Mouse (Mus musculus) liver, embryonic 12.5 days (tissue): ENCODE results near the gene Ebi3. TPM values are rescaled to one million over a fixed set of nuclear protein-coding genes. Genes with fewer than 3 reads are reported as not detected.
"Not testable (repeated sequence)": the region's sequence is repeated elsewhere in the genome, so short reads cannot be mapped to it uniquely, and the experiment has no call there.

Experiments
- ATAC-seq: fragments of 200-750 bp; cut with Nextera tagmentation; 2 replicates; pipeline ENCODE4 v1.8.0; 2017; ENCODE audit warnings: moderate number of reproducible peaks, mild to moderate bottlenecking, moderate library complexity
- H3K27ac ChIP-seq: fragments of 300-500 bp; sonication (generic); 2 replicates; pipeline ENCODE4 v1.5.1; 2016; ENCODE audit warnings: mild to moderate bottlenecking
- H3K27me3 ChIP-seq: fragments of 300-500 bp; sonication (generic); replicated peaks from 2 replicates; pipeline ENCODE4 v1.6.1; 2016; ENCODE audit warnings: mild to moderate bottlenecking, moderate library complexity
- H3K36me3 ChIP-seq: fragments of 300-500 bp; sonication (generic); 2 replicates; pipeline ENCODE4 v1.6.1; 2016; ENCODE audit warnings: mild to moderate bottlenecking, moderate library complexity
- H3K4me1 ChIP-seq: fragments of 300-500 bp; sonication (generic); 2 replicates; pipeline ENCODE4 v1.6.1; 2016
- H3K4me2 ChIP-seq: fragments of 300-500 bp; sonication (generic); 2 replicates; pipeline ENCODE4 v1.6.1; 2016; ENCODE audit warnings: mild to moderate bottlenecking, moderate library complexity
- H3K4me3 ChIP-seq: fragments of 300-500 bp; sonication (generic); 2 replicates; pipeline ENCODE4 v1.5.1; 2016; ENCODE audit warnings: mild to moderate bottlenecking, moderate library complexity
- H3K9ac ChIP-seq: fragments of 300-500 bp; sonication (generic); 2 replicates; pipeline ENCODE4 v1.6.1; 2016; ENCODE audit warnings: mild to moderate bottlenecking, moderate library complexity
- H3K9me3 ChIP-seq: fragments of 300-500 bp; sonication (generic); replicated peaks from 2 replicates; pipeline ENCODE4 v1.6.1; 2016; ENCODE audit warnings: mild to moderate bottlenecking, moderate library complexity
- WGBS: fragments of 180-500 bp; shearing (Covaris S2); methylation state at CpG from one replicate; pipeline ENCODE4 v1.1.7; 2016; ENCODE audit not compliant: insufficient replicate concordance; 5-methylcytosine and 5-hydroxymethylcytosine counted together
- polyA plus RNA-seq: library from polyadenylated mRNA; unstranded; fragments of >200 nt; fragmentation: Nextera tagmentation; extraction: Ambion mirVana; gene quantifications from 2 replicates; pipeline ENCODE4 v1.2.1, GENCODE M21; 2016

The Ebi3 gene
- 4.5 and 5.4 TPM in 2 replicates for polyA plus RNA-seq

- Histone ChIP-seq H3K9ac (no peak within 1 kb of the TSS), H3K27ac (no peak within 1 kb of the TSS), H3K9me3 (no peaks in the 10 kb centered on the region), H3K36me3 (no peaks in the 10 kb centered on the region), H3K4me3 (no peak within 1 kb of the TSS), H3K4me2 (peak within 1 kb of the TSS; percentile 5; the same call in 1 of the 2 replicates), H3K27me3 (peaks cover 25% of the 10 kb centered on the region), H3K4me1 (peaks cover 23% of the 10 kb centered on the region)
- no peak for ATAC-seq
- WGBS, result 42% methylated on average over 6 of the region's 6 CpGs
Measured at GRCm38 (mm10) chr17:55952447-55953027, at the start of gene Ebi3. Gene Ebi3, plus strand, starts transcription at chr17:55952640.

- Histone ChIP-seq H3K4me1 (peaks cover 6% of the 10 kb centered on the region; the same call in 1 of the 2 replicates), H3K27ac (no peak overlapping the region), H3K27me3 (no peaks in the 10 kb centered on the region), H3K9me3 (0 out of 2 replicates have a peak, but pooled peaks cover 5% of the 10 kb centered on the region), H3K36me3 (peaks cover 5% of the 10 kb centered on the region), H3K9ac (no peak overlapping the region), H3K4me3 (no peak overlapping the region), H3K4me2 (no peak overlapping the region)
- ATAC-seq, result no peak
- WGBS, result 52% methylated on average over 2 of the region's 2 CpGs
Measured at GRCm38 (mm10) chr17:55903087-55903486, 49.4 kb upstream of the Ebi3 start.

- no peaks in the 10 kb centered on the region for H3K27me3 ChIP-seq
- H3K9me3 ChIP-seq, result no peaks in the 10 kb centered on the region
- no peak overlapping the region for H3K9ac ChIP-seq
- H3K4me2 ChIP-seq, result no peak overlapping the region
- peaks cover 6% of the 10 kb centered on the region; the same call in 1 of the 2 replicates for H3K4me1 ChIP-seq
- H3K36me3 ChIP-seq, result no peaks in the 10 kb centered on the region
- no peak overlapping the region for H3K4me3 ChIP-seq
- WGBS, result 59% methylated on average over 1 of the region's 1 CpGs
- no peak overlapping the region for H3K27ac ChIP-seq
- no peak for ATAC-seq
Measured at GRCm38 (mm10) chr17:55903687-55904086, 48.8 kb upstream of the Ebi3 start.

- Histone ChIP-seq H3K27me3 (no peaks in the 10 kb centered on the region), H3K9ac (no peak overlapping the region), H3K36me3 (no peaks in the 10 kb centered on the region), H3K9me3 (no peaks in the 10 kb centered on the region), H3K4me3 (no peak overlapping the region), H3K4me1 (peaks cover 6% of the 10 kb centered on the region; the same call in 1 of the 2 replicates), H3K4me2 (no peak overlapping the region), H3K27ac (no peak overlapping the region)
- WGBS, result 67% methylated on average over 6 of the region's 6 CpGs
- ATAC-seq, result no peak
Measured at GRCm38 (mm10) chr17:55904131-55904530, 48.3 kb upstream of the Ebi3 start.

GRCm38 (mm10) chr17:55906669-55907068 lies 45.8 kb upstream of the Ebi3 start:
- no peak overlapping the region for H3K4me3 ChIP-seq
- no peak overlapping the region for H3K9ac ChIP-seq
- no peaks in the 10 kb centered on the region for H3K9me3 ChIP-seq
- H3K27me3 ChIP-seq, result no peaks in the 10 kb centered on the region
- no peaks in the 10 kb centered on the region for H3K36me3 ChIP-seq
- no peak overlapping the region for H3K4me2 ChIP-seq
- no peak for ATAC-seq
- no peak overlapping the region for H3K27ac ChIP-seq
- peaks cover 6% of the 10 kb centered on the region; the same call in 1 of the 2 replicates for H3K4me1 ChIP-seq

GRCm38 (mm10) chr17:55931553-55932502 lies 20.6 kb upstream of the Ebi3 start:
- peak overlapping the region; percentile 80 for H3K9ac ChIP-seq
- peak overlapping the region; percentile 70 for H3K4me3 ChIP-seq
- H3K27me3 ChIP-seq, result no peaks in the 10 kb centered on the region
- H3K27ac ChIP-seq, result peak overlapping the region; percentile 94
- H3K4me1 ChIP-seq, result peaks cover 40% of the 10 kb centered on the region
- ATAC-seq, result peak; percentile 86
- H3K4me2 ChIP-seq, result peak overlapping the region; percentile 89
- 1% methylated on average over 33 of the region's 33 CpGs for WGBS
- H3K36me3 ChIP-seq, result peaks cover 25% of the 10 kb centered on the region
- no peaks in the 10 kb centered on the region; the same call in 1 of the 2 replicates for H3K9me3 ChIP-seq

GRCm38 (mm10) chr17:55932635-55933034 lies 19.8 kb upstream of the Ebi3 start:
- H3K36me3 ChIP-seq, result peaks cover 31% of the 10 kb centered on the region
- peak overlapping the region; percentile 89 for H3K4me2 ChIP-seq
- no peaks in the 10 kb centered on the region for H3K27me3 ChIP-seq
- WGBS, result 33% methylated on average over 2 of the region's 2 CpGs
- ATAC-seq, result peak; percentile 59
- peak overlapping the region; percentile 77 for H3K9ac ChIP-seq
- peak overlapping the region; percentile 94 for H3K27ac ChIP-seq
- H3K9me3 ChIP-seq, result peaks cover 3% of the 10 kb centered on the region; the same call in 1 of the 2 replicates
- H3K4me3 ChIP-seq, result peak overlapping the region; percentile 70
- peaks cover 40% of the 10 kb centered on the region for H3K4me1 ChIP-seq

GRCm38 (mm10) chr17:55933191-55933590 lies 19.2 kb upstream of the Ebi3 start:
- WGBS, result 65% methylated on average over 15 of the region's 15 CpGs
- Histone ChIP-seq H3K4me2 (peak overlapping the region; percentile 89), H3K9me3 (peaks cover 3% of the 10 kb centered on the region; the same call in 1 of the 2 replicates), H3K9ac (peak overlapping the region; percentile 77), H3K36me3 (peaks cover 35% of the 10 kb centered on the region), H3K4me3 (peak overlapping the region; percentile 70), H3K27me3 (no peaks in the 10 kb centered on the region), H3K4me1 (peaks cover 40% of the 10 kb centered on the region), H3K27ac (peak overlapping the region; percentile 94)
- ATAC-seq, result peak; percentile 44

- not testable (repeated sequence) for H3K9me3 ChIP-seq, H3K27me3 ChIP-seq, ATAC-seq
- WGBS, result 33% methylated on average over 10 of the region's 10 CpGs
- Histone ChIP-seq H3K4me1 (peaks cover 14% of the 10 kb centered on the region), H3K36me3 (peaks cover 20% of the 10 kb centered on the region), H3K9ac (peak overlapping the region; percentile 80), H3K4me2 (peak overlapping the region; percentile 86), H3K4me3 (peak overlapping the region; percentile 66), H3K27ac (peak overlapping the region; percentile 95)
Measured at GRCm38 (mm10) chr17:55944387-55944865, 8.0 kb upstream of the Ebi3 start.

GRCm38 (mm10) chr17:55944866-55945682 lies 7.4 kb upstream of the Ebi3 start:
- H3K9me3 ChIP-seq, H3K27me3 ChIP-seq: not testable (repeated sequence)
- Histone ChIP-seq H3K4me3 (peak overlapping the region; percentile 66), H3K36me3 (peaks cover 13% of the 10 kb centered on the region), H3K4me2 (peak overlapping the region; percentile 86), H3K4me1 (peaks cover 14% of the 10 kb centered on the region), H3K27ac (peak overlapping the region; percentile 95), H3K9ac (peak overlapping the region; percentile 80)
- ATAC-seq, result peak; percentile 96
- WGBS, result under 1% methylated on average over 56 of the region's 56 CpGs

- Histone ChIP-seq H3K36me3 (peaks cover 8% of the 10 kb centered on the region; the same call in 1 of the 2 replicates), H3K27me3 (no peaks in the 10 kb centered on the region), H3K4me1 (peaks cover 14% of the 10 kb centered on the region), H3K9me3 (no peaks in the 10 kb centered on the region), H3K4me3 (peak overlapping the region; percentile 66), H3K4me2 (peak overlapping the region; percentile 86), H3K27ac (peak overlapping the region; percentile 95), H3K9ac (peak overlapping the region; percentile 80)
- WGBS, result 39% methylated on average over 5 of the region's 5 CpGs
- ATAC-seq, result no peak
Measured at GRCm38 (mm10) chr17:55945696-55946095, 6.7 kb upstream of the Ebi3 start.
